Mouse (Mus musculus): ENCODE data around the gene Erbb2. TPM values are rescaled to one million over a fixed set of nuclear protein-coding genes. Genes with fewer than 3 reads are reported as not detected.

The Erbb2 gene
- polyA plus RNA-seq, 1 experiment from 2014 or later: 18.9 TPM

DNA sequence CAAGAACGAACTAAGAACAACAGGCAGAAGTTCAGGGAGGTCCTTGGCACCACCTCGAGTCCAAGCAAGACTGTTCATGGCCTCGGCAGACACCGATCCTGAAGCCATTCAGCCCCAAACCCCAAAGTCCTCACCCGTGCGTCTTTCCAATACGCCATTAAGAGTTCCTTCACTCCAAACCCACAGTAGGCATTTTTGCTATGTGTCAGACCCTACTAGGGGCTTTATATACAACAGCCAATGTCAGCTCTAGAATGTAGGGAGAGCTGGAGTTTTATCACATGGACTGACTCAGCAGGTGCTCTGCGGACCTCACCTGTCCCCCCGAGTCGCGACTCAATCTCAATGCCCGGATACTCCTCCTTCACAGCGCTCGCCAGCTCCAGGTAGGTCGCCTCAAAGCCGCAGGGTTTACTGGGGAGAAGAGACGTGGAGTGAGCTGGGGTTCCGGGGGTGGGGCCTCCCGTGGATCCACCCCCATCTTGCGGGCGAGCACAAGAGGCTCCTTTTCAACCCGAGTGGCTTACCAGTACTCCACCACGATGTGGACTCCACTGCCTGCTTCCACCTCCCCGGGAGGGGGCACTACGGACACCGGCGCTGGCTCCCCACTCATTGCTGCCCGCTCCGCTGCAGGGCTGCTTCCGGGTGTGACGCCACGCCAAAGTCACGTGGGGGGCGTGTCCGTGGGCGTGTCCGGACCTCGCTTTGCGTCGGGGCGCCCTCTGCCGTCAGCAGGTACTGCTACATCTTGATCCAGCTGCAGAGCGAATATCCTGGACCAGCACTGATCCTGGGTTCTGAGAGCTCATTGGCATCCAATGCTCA is 26.3 kb downstream of the Erbb2 start, which contains the start of gene Mien1:
TSS of gene Mien1 (minus strand) at position 661 of the 828 bp plus-strand sequence.
- DNase-seq (ENCODE audit: extremely low spot score, low spot score): peak; percentile 98
- H3K4me3 ChIP-seq: peak within 1 kb of the TSS; percentile 87
- H3K4me1 ChIP-seq: peaks cover 11% of the 10 kb centered on the region
- no peaks in the 10 kb centered on the region for H3K27me3 ChIP-seq (ENCODE audit: poor library complexity, severe bottlenecking)
- peaks cover 40% of the 10 kb centered on the region for H3K36me3 ChIP-seq (replicated peaks)
- no peaks in the 10 kb centered on the region for H3K9me3 ChIP-seq
- H3K27ac ChIP-seq: peak within 1 kb of the TSS; percentile 84
- 3% methylated on average over 43 of the region's 43 CpGs for WGBS

DNA sequence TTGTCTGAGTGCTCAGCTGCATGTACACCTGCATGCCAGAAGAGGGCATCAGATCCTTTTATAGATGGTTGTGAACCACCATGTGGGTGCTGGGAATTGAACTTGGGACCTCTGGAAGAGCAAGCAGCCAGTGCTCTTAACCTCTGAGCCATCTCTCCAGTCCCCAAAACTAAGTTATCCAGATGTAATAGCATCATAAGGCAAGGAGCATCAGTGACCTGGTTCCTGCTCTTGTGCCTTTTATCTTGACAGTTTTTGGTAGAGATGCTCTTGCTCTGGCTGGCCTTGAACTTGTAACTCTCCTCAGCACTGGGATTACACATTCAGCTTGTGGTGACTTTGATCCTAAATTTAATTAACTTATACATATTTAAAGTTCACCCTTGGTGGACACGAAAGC is 31.4 kb downstream of the Erbb2 start:
- no peak overlapping the region for H3K27ac ChIP-seq
- H3K9me3 ChIP-seq: no peaks in the 10 kb centered on the region
- WGBS: 93% methylated on average over 1 of the region's 1 CpGs
- peaks cover 34% of the 10 kb centered on the region for H3K4me1 ChIP-seq
- no peak overlapping the region for H3K4me3 ChIP-seq
- peaks cover 47% of the 10 kb centered on the region for H3K27me3 ChIP-seq (ENCODE audit: poor library complexity, severe bottlenecking)
- no peak for DNase-seq (ENCODE audit: extremely low spot score, low spot score)
- no peaks in the 10 kb centered on the region for H3K36me3 ChIP-seq (replicated peaks)

DNA sequence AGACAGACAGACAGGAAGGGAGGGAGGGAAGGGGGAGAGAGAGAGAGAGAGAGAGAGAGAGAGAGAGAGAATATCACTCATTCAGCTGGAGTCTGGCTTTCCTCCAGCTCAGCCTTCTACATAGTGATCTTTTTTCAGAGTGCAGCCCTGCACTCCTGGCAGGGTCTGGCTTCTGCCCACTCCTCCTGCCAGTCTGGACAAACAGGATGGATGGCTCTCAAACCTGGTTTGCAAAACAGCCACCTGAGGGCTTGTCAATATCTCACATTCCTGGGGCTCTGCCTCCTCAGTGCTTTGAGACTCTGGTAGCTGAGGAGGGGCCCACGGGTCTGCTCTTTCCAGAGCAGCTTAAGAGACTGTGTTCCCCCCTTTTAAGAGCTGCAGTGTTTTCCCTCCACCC is 33.0 kb downstream of the Erbb2 start:
- 60% methylated on average over 1 of the region's 1 CpGs for WGBS
- no peaks in the 10 kb centered on the region for H3K36me3 ChIP-seq (replicated peaks)
- DNase-seq (ENCODE audit: extremely low spot score, low spot score): no peak
- no peaks in the 10 kb centered on the region for H3K9me3 ChIP-seq
- no peak overlapping the region for H3K27ac ChIP-seq
- H3K27me3 ChIP-seq (ENCODE audit: poor library complexity, severe bottlenecking): peaks cover 62% of the 10 kb centered on the region
- H3K4me3 ChIP-seq: no peak overlapping the region
- peaks cover 34% of the 10 kb centered on the region for H3K4me1 ChIP-seq

DNA sequence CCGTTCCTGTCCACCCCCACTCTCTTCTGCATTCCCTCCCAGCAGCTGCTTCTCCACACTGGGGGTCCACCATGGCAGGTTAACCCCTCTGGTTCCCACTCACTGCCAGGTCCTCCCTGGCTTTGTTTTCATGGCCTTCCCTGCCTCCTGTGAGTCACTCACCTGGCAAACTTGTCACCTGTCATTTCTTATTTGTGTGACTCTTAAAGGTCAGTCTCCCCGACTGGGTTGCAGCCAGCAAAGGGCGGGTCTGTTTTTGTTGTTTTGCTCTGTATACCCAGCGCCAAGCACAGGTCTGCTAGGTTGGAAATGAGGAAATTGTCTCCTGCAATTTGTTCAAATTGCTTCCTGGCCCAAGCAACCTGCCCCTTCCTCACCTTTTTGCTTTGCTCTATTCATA is 33.4 kb downstream of the Erbb2 start:
- Histone ChIP-seq H3K9me3 (no peaks in the 10 kb centered on the region), H3K27me3 (ENCODE audit: poor library complexity, severe bottlenecking) (peaks cover 65% of the 10 kb centered on the region), H3K4me3 (no peak overlapping the region), H3K4me1 (peaks cover 34% of the 10 kb centered on the region), H3K36me3 (replicated peaks) (no peaks in the 10 kb centered on the region), H3K27ac (no peak overlapping the region)
- 67% methylated on average over 4 of the region's 4 CpGs for WGBS
- DNase-seq (ENCODE audit: extremely low spot score, low spot score): no peak

DNA sequence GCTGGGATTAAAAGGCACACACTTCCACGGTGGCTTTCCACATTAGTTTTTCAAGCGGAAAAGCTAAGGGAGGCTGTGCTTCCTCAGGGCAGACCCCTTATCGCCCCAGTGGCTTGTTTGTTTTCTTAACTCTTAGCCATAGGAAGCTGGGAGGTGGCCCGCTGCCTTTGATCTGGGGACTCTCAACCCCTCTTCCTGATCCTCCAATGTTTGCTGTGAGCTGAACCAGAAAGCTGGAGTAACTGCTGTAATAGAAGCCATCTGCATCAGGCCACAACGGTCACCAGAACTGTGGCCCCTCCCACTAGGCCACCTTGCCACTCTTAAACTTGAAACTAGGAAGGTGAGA is 33.9 kb downstream of the Erbb2 start, which contains the start of gene Grb7:
TSS of gene Grb7 (plus strand) at position 182 of the 349 bp plus-strand sequence.
- Histone ChIP-seq H3K4me3 (peak within 1 kb of the TSS; percentile 38), H3K4me1 (peaks cover 34% of the 10 kb centered on the region), H3K27me3 (ENCODE audit: poor library complexity, severe bottlenecking) (peaks cover 70% of the 10 kb centered on the region), H3K27ac (peak within 1 kb of the TSS; percentile 53; the same call in 1 of the 2 replicates), H3K36me3 (replicated peaks) (no peaks in the 10 kb centered on the region), H3K9me3 (no peaks in the 10 kb centered on the region)
- 10% methylated on average over 5 of the region's 5 CpGs for WGBS
- no peak for DNase-seq (ENCODE audit: extremely low spot score, low spot score)

DNA sequence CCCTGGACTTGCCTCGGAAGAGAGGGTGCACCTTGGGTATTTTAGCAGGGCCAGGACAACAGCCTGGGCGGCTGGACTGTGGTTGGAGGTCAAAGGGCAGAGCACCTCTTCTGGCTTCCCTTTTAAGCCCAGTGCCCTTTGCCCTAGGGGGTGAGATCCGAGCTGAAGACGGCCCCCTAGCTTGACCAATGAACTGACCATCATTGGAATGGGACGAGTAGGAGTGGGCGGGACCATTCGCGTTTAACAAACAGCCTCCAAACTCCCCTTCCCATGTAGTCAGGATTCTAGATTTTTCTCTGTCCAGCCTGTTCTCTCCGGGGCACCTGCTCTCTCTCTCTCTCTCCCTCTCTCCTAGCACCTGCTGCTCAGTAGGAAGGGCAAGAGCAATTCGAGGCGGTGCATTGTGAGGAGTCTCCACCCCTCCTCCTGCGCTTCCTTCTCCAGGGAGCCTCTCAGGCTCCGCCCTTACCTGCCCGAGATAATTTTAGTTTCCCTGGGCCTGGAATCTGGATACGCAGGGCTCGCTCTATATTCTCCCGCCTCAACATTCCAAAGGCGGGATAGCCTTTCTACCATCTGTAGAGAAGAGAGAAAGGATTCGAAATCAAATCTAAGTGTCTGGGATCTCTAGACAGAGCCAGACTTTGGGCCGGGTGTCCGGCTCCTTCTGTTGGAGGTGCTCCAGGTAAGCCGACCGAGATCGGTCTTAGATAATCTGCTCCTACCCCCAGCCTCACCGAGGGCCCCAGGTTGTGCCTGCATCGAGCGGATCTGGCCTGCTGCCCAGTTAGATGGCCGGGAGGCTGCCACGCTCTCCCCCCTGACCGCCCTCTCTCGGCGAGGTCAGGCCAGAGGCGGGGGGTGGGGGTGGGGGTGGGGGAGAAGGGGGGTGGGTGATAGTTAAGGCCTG is 34.5 kb downstream of the Erbb2 start:
- Histone ChIP-seq H3K9me3 (no peaks in the 10 kb centered on the region), H3K27me3 (ENCODE audit: poor library complexity, severe bottlenecking) (peaks cover 74% of the 10 kb centered on the region), H3K4me3 (peak overlapping the region; percentile 38), H3K27ac (peak overlapping the region; percentile 53; the same call in 1 of the 2 replicates), H3K36me3 (replicated peaks) (no peaks in the 10 kb centered on the region), H3K4me1 (peaks cover 34% of the 10 kb centered on the region)
- no peak for DNase-seq (ENCODE audit: extremely low spot score, low spot score)
- WGBS: 1% methylated on average over 32 of the region's 33 CpGs

DNA sequence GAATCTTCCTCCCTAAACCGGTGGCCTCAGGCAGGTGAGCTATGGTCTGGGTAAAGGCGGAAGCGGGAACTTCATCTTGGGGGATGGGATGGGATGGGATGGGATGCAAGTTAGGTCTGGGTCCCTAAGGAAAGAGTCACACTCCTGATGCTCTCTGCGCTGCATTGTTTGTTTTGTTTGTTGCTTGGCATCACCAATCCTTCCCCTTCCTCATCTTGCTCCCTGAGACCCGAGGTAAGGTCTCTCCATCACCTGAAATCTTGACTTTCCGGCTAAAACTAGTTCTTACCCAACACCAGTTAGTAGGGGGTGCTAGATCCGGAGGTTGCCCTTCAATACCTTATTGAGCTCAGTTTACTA is 35.2 kb downstream of the Erbb2 start:
- no peaks in the 10 kb centered on the region for H3K36me3 ChIP-seq (replicated peaks)
- peak overlapping the region; percentile 53; the same call in 1 of the 2 replicates for H3K27ac ChIP-seq
- H3K4me1 ChIP-seq: peaks cover 34% of the 10 kb centered on the region
- 14% methylated on average over 7 of the region's 7 CpGs for WGBS
- no peak for DNase-seq (ENCODE audit: extremely low spot score, low spot score)
- peaks cover 74% of the 10 kb centered on the region for H3K27me3 ChIP-seq (ENCODE audit: poor library complexity, severe bottlenecking)
- H3K4me3 ChIP-seq: peak overlapping the region; percentile 38
- no peaks in the 10 kb centered on the region for H3K9me3 ChIP-seq

DNA sequence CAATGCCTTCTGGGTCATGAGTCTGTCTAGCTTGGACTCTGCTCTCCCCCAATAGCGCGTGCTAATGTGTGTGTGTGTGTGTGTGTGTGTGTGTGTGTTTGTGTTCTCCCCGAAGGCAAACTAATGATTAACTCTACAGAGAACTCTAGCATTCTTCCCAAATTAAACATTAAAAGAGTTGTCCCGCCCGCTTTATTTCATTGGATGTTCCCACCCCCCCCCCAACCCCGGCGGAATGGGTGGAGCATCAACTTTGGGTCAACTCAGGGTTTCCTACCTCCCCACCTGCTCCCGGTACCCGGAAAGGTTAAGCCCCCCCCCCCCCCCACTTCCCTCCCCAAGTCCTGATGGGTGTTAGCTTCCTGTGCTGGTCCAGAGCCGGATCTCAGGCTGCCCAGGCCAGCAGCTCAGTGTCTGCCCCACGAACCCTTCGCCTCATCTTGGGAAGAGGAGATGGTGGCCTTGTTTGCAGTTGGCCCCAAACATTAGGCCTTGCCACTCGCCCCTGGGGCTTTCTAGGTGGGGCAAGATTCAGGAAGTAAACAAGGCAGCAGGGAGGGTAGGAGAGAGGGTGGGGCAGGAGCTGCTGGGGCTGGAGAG is 36.0 kb downstream of the Erbb2 start:
- peaks cover 79% of the 10 kb centered on the region for H3K27me3 ChIP-seq (ENCODE audit: poor library complexity, severe bottlenecking)
- 36% methylated on average over 13 of the region's 13 CpGs for WGBS
- no peaks in the 10 kb centered on the region for H3K9me3 ChIP-seq
- no peaks in the 10 kb centered on the region for H3K36me3 ChIP-seq (replicated peaks)
- no peak overlapping the region for H3K27ac ChIP-seq
- DNase-seq (ENCODE audit: extremely low spot score, low spot score): no peak
- H3K4me1 ChIP-seq: peaks cover 34% of the 10 kb centered on the region
- peak overlapping the region; percentile 38; the same call in 1 of the 2 replicates for H3K4me3 ChIP-seq

DNA sequence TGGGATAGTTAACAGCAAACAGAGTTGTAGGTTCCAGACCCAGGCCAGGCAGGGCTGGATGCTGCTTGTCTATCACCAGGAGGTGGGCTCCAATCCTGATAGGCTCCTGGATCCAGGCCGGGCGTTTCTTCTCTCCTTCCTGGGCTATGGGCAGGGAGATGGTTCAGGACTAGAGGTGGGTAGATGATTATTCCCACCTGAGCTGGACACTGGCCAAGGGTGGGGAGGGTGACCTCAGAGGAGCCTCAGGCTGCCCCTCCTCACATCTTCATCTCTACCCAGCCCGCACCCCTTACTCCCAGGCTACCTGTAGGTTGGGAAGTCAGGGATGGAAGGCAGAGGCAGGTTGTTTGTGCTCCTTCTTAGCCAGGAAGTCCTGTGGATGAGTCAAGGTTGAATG is 37.1 kb downstream of the Erbb2 start:
- no peaks in the 10 kb centered on the region for H3K9me3 ChIP-seq
- peaks cover 34% of the 10 kb centered on the region for H3K4me1 ChIP-seq
- no peak for DNase-seq (ENCODE audit: extremely low spot score, low spot score)
- H3K27me3 ChIP-seq (ENCODE audit: poor library complexity, severe bottlenecking): peaks cover 81% of the 10 kb centered on the region
- H3K4me3 ChIP-seq: no peak overlapping the region
- no peaks in the 10 kb centered on the region for H3K36me3 ChIP-seq (replicated peaks)
- H3K27ac ChIP-seq: no peak overlapping the region
- 86% methylated on average over 3 of the region's 3 CpGs for WGBS

DNA sequence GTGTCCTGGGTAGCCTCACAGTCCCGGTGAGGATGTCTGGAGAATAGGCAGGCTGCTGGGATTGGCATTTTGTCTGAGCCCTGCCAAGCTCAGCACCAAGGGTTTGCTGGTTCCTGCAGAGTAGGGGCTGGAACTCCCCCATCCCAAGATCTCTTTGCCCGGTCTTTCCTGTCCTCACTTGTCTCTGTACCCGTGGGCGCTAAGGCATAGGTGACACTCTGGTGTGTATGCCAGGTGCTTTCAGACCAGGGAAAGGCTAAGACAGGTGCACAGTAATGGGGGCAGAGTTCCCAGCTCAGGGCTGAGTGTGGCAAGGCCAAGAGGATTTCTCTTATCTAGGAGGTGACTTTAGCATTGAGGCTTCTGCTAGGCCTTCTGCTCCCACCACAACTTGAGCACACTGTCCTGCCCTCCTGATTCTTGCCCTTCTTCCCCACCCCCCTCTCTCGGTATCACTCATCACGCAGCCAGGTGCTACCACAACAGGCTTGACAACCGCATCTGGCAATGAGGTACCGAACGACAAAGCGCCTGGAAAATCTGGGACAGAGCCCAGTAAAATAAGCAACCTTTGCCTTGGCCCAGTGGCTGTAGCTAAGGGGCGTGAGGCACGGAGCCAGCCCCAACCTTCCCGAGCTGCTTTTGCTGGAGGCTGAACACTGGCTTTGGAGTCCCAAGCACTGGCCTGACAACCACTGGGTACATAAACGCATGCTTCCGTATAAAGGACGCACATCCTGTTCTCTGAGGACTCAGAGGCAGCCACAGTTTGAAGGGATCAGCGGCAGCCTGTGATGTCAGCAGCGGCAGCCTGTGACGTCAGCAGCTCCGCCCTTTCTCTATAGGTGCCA is 37.9 kb downstream of the Erbb2 start:
- Histone ChIP-seq H3K27ac (no peak overlapping the region), H3K4me1 (peaks cover 34% of the 10 kb centered on the region), H3K36me3 (replicated peaks) (no peaks in the 10 kb centered on the region), H3K9me3 (no peaks in the 10 kb centered on the region), H3K27me3 (ENCODE audit: poor library complexity, severe bottlenecking) (peaks cover 74% of the 10 kb centered on the region), H3K4me3 (no peak overlapping the region)
- no peak for DNase-seq (ENCODE audit: extremely low spot score, low spot score)
- 86% methylated on average over 20 of the region's 20 CpGs for WGBS

DNA sequence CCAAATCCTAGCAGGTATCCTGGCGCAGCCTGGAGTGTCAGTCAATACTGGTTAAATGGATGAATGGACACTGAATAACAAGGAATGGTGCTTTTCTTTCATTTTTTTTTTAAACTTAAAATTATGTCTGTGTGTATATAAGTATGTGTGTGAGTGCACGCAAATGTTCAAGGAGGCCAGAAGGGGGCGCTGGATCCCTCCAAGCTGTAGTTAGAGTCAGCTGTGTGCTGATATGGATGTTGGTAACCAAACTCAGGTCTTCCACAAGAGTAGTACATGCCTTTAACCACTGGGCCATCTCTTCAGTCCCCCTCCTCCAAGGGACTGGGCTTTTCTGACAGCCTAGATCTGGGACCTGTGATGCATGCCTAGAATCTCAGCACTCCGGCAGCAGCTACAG is 43.2 kb downstream of the Erbb2 start:
- Histone ChIP-seq H3K27me3 (ENCODE audit: poor library complexity, severe bottlenecking) (peaks cover 62% of the 10 kb centered on the region), H3K9me3 (no peaks in the 10 kb centered on the region), H3K4me1 (peaks cover 16% of the 10 kb centered on the region), H3K27ac (no peak overlapping the region), H3K4me3 (no peak overlapping the region), H3K36me3 (replicated peaks) (no peaks in the 10 kb centered on the region)
- DNase-seq (ENCODE audit: extremely low spot score, low spot score): no peak
- 85% methylated on average over 4 of the region's 4 CpGs for WGBS

DNA sequence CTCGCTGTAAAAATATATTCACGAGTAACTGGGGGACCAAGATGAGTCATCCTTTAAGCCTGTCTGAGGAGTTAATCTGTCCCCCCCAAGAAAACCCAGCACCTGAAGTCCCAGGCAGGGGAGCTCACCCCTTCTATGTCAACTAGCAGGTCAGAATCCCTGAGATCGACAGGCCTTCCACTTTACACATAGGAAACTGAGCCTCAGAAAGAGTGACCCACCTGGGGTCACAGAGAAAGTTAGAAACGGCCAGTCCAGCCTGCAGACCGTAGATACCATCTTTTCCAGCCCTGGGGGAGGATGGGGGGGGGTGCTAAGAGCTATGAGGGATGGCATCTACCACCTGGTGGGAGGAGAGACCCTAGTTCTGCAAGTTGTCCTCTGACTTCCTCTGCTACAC is 44.3 kb downstream of the Erbb2 start:
- H3K9me3 ChIP-seq: no peaks in the 10 kb centered on the region
- H3K36me3 ChIP-seq (replicated peaks): no peaks in the 10 kb centered on the region
- no peak overlapping the region for H3K4me3 ChIP-seq
- peaks cover 16% of the 10 kb centered on the region for H3K4me1 ChIP-seq
- H3K27ac ChIP-seq: no peak overlapping the region
- peaks cover 63% of the 10 kb centered on the region for H3K27me3 ChIP-seq (ENCODE audit: poor library complexity, severe bottlenecking)
- no peak for DNase-seq (ENCODE audit: extremely low spot score, low spot score)
- WGBS: 83% methylated on average over 5 of the region's 5 CpGs

All from forebrain, embryonic 10.5 days (tissue).